Mouse (Mus musculus): ENCODE data around the gene Catspere2. TPM values are rescaled to one million over a fixed set of nuclear protein-coding genes. Genes with fewer than 3 reads are reported as not detected.
A peak's percentile ranks its signal among the peaks of the same experiment; 100 is the strongest.
"Not testable (repeated sequence)": the region's sequence is repeated elsewhere in the genome, so short reads cannot be mapped to it uniquely, and the experiment has no call there.

Gene Catspere2
- 0.14 and 0.28 TPM in 2 replicates for polyA plus RNA-seq (2016; fragmentation: Nextera tagmentation; extraction: Ambion mirVana)

GRCm38 (mm10) chr1:177983024-177983450 lies at the start of gene Catspere2:
Gene Catspere2, plus strand, starts transcription at chr1:177983423.
- not testable (repeated sequence) for H3K27ac ChIP-seq, H3K9me3 ChIP-seq
- peak; percentile 99 for ATAC-seq (ENCODE audit: insufficient number of reproducible peaks, insufficient read depth, low FRiP score, low TSS enrichment)

GRCm38 (mm10) chr1:177940422-177940977 lies 42.7 kb upstream of the Catspere2 start:
- not testable (repeated sequence) for H3K9me3 ChIP-seq; H3K9ac ChIP-seq; H3K4me1 ChIP-seq; H3K36me3 ChIP-seq; H3K4me3 ChIP-seq; H3K27ac ChIP-seq; H3K4me2 ChIP-seq (replicated peaks); ATAC-seq (ENCODE audit: insufficient number of reproducible peaks, insufficient read depth, low FRiP score, low TSS enrichment); H3K27me3 ChIP-seq
- WGBS: 4% methylated on average over 3 of the region's 4 CpGs

More at GRCm38 (mm10) chr1:177983024-177983450, at the start of gene Catspere2:
- WGBS: under 1% methylated on average over 21 of the region's 21 CpGs
- H3K4me2 ChIP-seq (replicated peaks): peak within 1 kb of the TSS; percentile 54
- H3K4me1 ChIP-seq, H3K27me3 ChIP-seq, H3K36me3 ChIP-seq: not testable (repeated sequence)
- H3K9ac ChIP-seq: peak within 1 kb of the TSS; percentile 48
- peak within 1 kb of the TSS; percentile 62 for H3K4me3 ChIP-seq

DNA sequence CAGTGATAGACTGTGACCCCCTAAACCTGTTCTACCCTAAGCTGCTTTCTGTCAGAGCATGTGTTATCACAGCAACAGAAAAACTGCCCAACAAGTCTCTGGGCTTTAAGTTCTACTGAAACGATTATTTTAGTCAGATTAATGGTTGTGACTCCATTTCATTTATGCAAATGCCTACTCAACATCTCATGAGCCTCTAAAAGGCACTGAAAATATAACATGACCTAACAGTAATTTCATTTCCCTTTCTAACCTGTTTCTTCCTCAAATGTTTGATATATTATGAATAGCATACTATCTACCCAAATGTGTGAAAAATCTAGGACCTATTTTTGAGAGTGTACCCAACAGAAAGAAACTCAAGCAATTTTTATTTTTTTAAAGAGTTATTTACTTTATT lies 1.9 kb upstream of the Catspere2 start:
- no peaks in the 10 kb centered on the region for H3K4me1 ChIP-seq
- H3K36me3 ChIP-seq: no peaks in the 10 kb centered on the region
- no peak for ATAC-seq (ENCODE audit: insufficient number of reproducible peaks, insufficient read depth, low FRiP score, low TSS enrichment)
- H3K9ac ChIP-seq: no peak overlapping the region
- WGBS: 79% methylated on average over 1 of the region's 1 CpGs
- H3K9me3 ChIP-seq: no peaks in the 10 kb centered on the region
- no peaks in the 10 kb centered on the region for H3K27me3 ChIP-seq
- H3K4me3 ChIP-seq: no peak overlapping the region
- H3K27ac ChIP-seq: no peak overlapping the region
- H3K4me2 ChIP-seq (replicated peaks): no peak overlapping the region

DNA sequence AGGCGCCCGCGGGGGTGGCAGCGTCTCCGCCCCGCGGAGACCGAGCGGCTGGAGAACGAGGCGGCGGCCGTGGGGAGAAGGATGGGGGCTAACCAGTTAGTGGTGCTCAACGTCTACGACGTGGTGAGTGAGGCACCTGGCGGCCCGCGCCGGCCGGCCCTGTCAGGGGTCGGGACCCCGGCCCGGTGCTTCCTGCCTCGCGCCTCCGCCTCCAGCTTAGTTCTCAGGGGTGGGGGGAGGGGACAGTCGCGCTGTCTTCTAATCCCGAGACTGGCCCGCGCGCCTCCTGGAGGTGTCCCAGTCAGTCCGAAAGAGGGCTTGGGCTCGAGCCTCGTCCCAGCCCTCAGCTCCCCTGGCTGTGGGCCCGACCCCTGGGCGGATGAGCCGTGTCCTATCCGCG lies 359 bp downstream of the Catspere2 start:
- Histone ChIP-seq H3K9ac (peak overlapping the region; percentile 48), H3K4me2 (replicated peaks) (peak overlapping the region; percentile 54), H3K4me3 (peak overlapping the region; percentile 62)
- H3K27me3 ChIP-seq, H3K9me3 ChIP-seq, H3K27ac ChIP-seq, H3K4me1 ChIP-seq, H3K36me3 ChIP-seq: not testable (repeated sequence)
- 0% methylated on average over 21 of the region's 41 CpGs for WGBS
- peak; percentile 22 for ATAC-seq (ENCODE audit: insufficient number of reproducible peaks, insufficient read depth, low FRiP score, low TSS enrichment)

GRCm38 (mm10) chr1:177984206-177984605 lies 983 bp downstream of the Catspere2 start:
- no peak for ATAC-seq (ENCODE audit: insufficient number of reproducible peaks, insufficient read depth, low FRiP score, low TSS enrichment)
- Histone ChIP-seq H3K4me3 (no peak overlapping the region), H3K9ac (no peak overlapping the region), H3K36me3 (no peaks in the 10 kb centered on the region), H3K27ac (no peak overlapping the region), H3K27me3 (no peaks in the 10 kb centered on the region), H3K4me2 (replicated peaks) (peak overlapping the region; percentile 33), H3K4me1 (no peaks in the 10 kb centered on the region), H3K9me3 (no peaks in the 10 kb centered on the region)
- WGBS: 62% methylated on average over 9 of the region's 9 CpGs

DNA sequence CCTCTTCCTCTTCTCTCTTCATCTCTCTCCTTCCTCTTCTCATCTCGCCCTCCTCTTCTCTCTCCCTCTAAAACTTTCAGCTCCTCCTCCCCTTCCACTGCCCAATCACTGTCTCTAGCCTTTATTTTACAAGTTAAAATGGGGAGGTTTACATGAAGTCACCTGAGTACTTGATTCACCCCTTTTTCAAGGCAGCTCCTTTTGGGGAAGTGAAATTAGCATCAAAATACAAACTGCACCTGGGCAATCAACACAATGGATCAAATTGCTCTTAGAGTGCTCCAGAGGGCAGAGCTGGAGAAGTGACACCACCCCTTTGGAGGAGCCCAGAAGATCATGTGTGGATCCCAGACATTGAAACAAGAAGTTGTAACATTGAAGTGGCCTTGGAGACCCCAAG lies 4.3 kb downstream of the Catspere2 start:
- not testable (repeated sequence) for H3K27me3 ChIP-seq; ATAC-seq (ENCODE audit: insufficient number of reproducible peaks, insufficient read depth, low FRiP score, low TSS enrichment); H3K4me3 ChIP-seq; H3K36me3 ChIP-seq; H3K9ac ChIP-seq; H3K27ac ChIP-seq; H3K4me1 ChIP-seq; H3K9me3 ChIP-seq; H3K4me2 ChIP-seq (replicated peaks)
- WGBS: 81% methylated on average over 1 of the region's 1 CpGs

DNA sequence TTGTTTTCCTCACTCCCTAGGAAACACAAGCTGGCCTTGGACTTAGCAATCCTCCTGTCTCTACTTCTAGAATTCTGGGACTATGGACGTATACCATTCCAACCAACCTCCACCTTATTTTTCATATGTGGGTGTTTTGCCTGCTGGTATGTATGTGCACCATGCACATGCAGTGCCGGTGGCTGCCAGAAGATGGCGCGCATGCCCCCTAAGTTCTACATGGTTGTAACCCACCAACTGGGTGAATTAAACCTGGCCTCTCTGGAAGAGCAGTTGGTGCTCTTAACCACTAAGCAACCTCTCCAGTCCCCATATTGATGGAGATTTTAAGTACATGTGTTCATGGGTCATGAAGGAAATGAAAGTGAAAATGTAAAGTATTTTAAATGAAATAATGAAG lies 89.6 kb downstream of the Catspere2 start:
- H3K4me3 ChIP-seq; H3K9me3 ChIP-seq; H3K4me1 ChIP-seq; ATAC-seq (ENCODE audit: insufficient number of reproducible peaks, insufficient read depth, low FRiP score, low TSS enrichment); H3K9ac ChIP-seq; H3K36me3 ChIP-seq; H3K27me3 ChIP-seq; H3K4me2 ChIP-seq (replicated peaks); H3K27ac ChIP-seq: not testable (repeated sequence)
- whole genome bisulfite sequencing: 55% methylated on average over 4 of the region's 4 CpGs

DNA sequence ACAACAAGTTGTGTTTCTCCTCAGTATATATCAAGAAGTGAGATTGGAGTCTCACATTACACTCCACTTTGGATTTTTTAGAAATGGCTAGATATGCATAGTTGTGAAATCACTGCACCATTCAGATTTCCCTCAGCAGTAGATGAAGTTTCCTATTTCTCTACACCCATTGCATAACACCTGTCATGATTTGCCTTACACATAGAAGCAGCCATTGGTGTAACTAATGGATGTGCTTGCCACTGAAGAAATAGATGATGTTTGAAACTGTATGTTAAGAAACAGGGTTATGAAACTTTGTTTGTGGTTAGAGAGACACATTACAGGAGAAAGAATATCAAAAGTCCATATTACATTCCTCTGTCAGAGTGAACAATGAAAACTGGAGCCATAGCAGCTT lies 114.6 kb downstream of the Catspere2 start:
- not testable (repeated sequence) for ATAC-seq (ENCODE audit: insufficient number of reproducible peaks, insufficient read depth, low FRiP score, low TSS enrichment); H3K4me1 ChIP-seq; H3K27ac ChIP-seq

GRCm38 (mm10) chr1:178108514-178108913 lies 125.3 kb downstream of the Catspere2 start:
- H3K4me1 ChIP-seq; H3K9ac ChIP-seq; H3K27me3 ChIP-seq; H3K27ac ChIP-seq; ATAC-seq (ENCODE audit: insufficient number of reproducible peaks, insufficient read depth, low FRiP score, low TSS enrichment); H3K4me3 ChIP-seq; H3K9me3 ChIP-seq; H3K4me2 ChIP-seq (replicated peaks); H3K36me3 ChIP-seq: not testable (repeated sequence)
- WGBS: 91% methylated on average over 1 of the region's 1 CpGs

More for the DNA sequence above, 114.6 kb downstream of the Catspere2 start:
- H3K36me3 ChIP-seq; H3K4me2 ChIP-seq (replicated peaks); H3K9me3 ChIP-seq; H3K9ac ChIP-seq; H3K27me3 ChIP-seq; H3K4me3 ChIP-seq: not testable (repeated sequence)

- H3K27me3 ChIP-seq: not testable (repeated sequence)
- WGBS: 61% methylated on average over 2 of the region's 2 CpGs
These were observed 139.0 kb downstream of the Catspere2 start for GRCm38 (mm10) chr1:178122236-178122635.

DNA sequence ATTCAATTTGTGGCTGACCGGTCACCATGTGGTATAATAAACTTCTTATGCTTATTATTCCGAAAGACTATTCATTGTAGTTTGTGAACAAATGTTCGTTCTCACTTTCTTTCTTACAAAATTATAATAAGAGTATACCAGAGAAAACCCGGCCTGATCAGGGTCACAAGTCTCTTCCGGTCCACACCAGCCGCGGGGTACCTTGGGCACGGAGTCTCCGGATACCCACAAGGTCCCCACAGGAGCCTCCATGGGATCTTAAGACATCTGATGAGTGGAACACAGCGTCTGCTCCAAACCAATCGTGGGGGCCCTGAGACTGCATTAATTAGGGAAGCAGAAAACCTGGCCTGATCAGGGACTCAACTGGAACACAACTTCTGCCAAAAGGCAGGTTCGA lies 151.1 kb downstream of the Catspere2 start:
- H3K4me2 ChIP-seq (replicated peaks): no peak overlapping the region
- no peaks in the 10 kb centered on the region for H3K9me3 ChIP-seq
- H3K27ac ChIP-seq: no peak overlapping the region
- 91% methylated on average over 12 of the region's 12 CpGs for WGBS
- H3K27me3 ChIP-seq: no peaks in the 10 kb centered on the region
- H3K4me3 ChIP-seq: no peak overlapping the region
- H3K4me1 ChIP-seq: no peaks in the 10 kb centered on the region
- no peak for ATAC-seq (ENCODE audit: insufficient number of reproducible peaks, insufficient read depth, low FRiP score, low TSS enrichment)
- no peak overlapping the region for H3K9ac ChIP-seq
- no peaks in the 10 kb centered on the region for H3K36me3 ChIP-seq

More at GRCm38 (mm10) chr1:178122236-178122635, 139.0 kb downstream of the Catspere2 start:
- not testable (repeated sequence) for H3K4me2 ChIP-seq (replicated peaks); H3K9ac ChIP-seq; H3K9me3 ChIP-seq; H3K4me1 ChIP-seq; H3K27ac ChIP-seq; ATAC-seq (ENCODE audit: insufficient number of reproducible peaks, insufficient read depth, low FRiP score, low TSS enrichment); H3K36me3 ChIP-seq; H3K4me3 ChIP-seq

GRCm38 (mm10) chr1:178146513-178146912 lies 163.3 kb downstream of the Catspere2 start:
- WGBS: 27% methylated on average over 2 of the region's 2 CpGs
- H3K4me3 ChIP-seq; ATAC-seq (ENCODE audit: insufficient number of reproducible peaks, insufficient read depth, low FRiP score, low TSS enrichment); H3K9me3 ChIP-seq; H3K4me1 ChIP-seq; H3K36me3 ChIP-seq; H3K4me2 ChIP-seq (replicated peaks); H3K27me3 ChIP-seq; H3K27ac ChIP-seq; H3K9ac ChIP-seq: not testable (repeated sequence)

DNA sequence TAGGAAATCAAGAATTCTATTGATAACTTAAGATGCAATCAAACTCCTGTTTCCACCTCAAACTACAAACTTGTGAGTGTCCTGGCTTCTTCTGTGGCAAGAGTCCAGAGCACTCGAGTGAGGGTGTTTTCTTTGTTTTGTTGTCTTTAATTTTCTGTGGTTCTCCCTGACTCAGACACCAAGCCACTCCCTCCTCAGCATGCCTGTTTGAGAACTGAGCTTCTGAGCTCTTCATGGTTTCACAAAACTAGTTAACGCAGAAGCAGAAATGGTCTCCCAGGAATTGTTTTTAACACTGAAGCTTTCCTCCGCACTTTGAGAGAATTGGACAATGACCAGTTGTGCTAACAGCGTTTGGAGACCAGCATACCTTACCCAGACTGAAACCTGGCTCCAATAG lies 163.7 kb downstream of the Catspere2 start:
- not testable (repeated sequence) for H3K36me3 ChIP-seq; H3K9me3 ChIP-seq; H3K4me3 ChIP-seq; H3K4me1 ChIP-seq; H3K27me3 ChIP-seq; H3K9ac ChIP-seq; H3K27ac ChIP-seq; H3K4me2 ChIP-seq (replicated peaks); ATAC-seq (ENCODE audit: insufficient number of reproducible peaks, insufficient read depth, low FRiP score, low TSS enrichment)
- 40% methylated on average over 4 of the region's 4 CpGs for WGBS

Data from embryonic facial prominence, embryonic 12.5 days (tissue).